Mouse (Mus musculus): ENCODE results near the gene Dytn.

DNA sequence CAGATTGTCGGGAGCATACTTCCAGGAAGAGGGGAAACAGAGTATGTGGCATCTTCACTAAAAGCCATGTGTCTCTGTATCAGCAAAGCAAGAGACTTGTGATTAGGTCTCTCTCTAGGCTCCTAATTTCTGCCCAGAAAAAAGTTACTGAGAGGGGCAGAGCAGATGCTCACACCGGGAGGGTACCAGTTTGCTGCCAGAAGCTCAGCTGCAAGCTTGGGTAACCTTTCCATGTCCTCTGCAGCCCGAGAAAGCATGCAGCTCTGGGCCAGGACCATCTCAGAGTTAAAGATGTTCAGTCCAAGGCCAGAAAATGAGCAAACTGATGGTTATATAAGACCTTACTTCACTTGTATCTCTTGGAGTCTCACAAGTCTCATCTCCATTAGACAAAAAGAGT, 10.1 kb upstream of the Dytn start:
- no peak for TF ChIP-seq POLR2A (IDR thresholded peaks at IDR 0.05; ENCODE audit: extremely low read depth, insufficient read depth, low read length)
- no peak for TF ChIP-seq CTCF (IDR thresholded peaks at IDR 0.05; ENCODE audit: extremely low read depth, insufficient read depth, low read length)

Measured in cortical plate, adult 2 months (tissue).